Mouse (Mus musculus) G1E (cell line): Measurements from ENCODE around the gene Il24. TPM values are rescaled to one million over a fixed set of nuclear protein-coding genes. Genes with fewer than 3 reads are reported as not detected.

Experiments used
- ATAC-seq: 2 replicates; pipeline ENCODE4 v1.8.0; 2016; ENCODE audit warnings: mild to moderate bottlenecking; ENCODE audit not compliant: insufficient number of reproducible peaks, poor library complexity, low FRiP score, severe bottlenecking; ENCODE audit errors: extremely low read depth
- DNase-seq: peaks from one replicate; pipeline ENCODE4 v3.0.0; 2012; ENCODE audit warnings: low spot score
- H3K27me3 ChIP-seq: 2 replicates; pipeline ENCODE4 v1.6.1; 2012; ENCODE audit warnings: mild to moderate bottlenecking, low read length, inconsistent platforms; ENCODE audit not compliant: insufficient read depth
- H3K36me3 ChIP-seq: replicated peaks from 2 replicates; pipeline ENCODE3; 2012; ENCODE audit warnings: mild to moderate bottlenecking, inconsistent platforms
- H3K4me1 ChIP-seq: 2 replicates; pipeline ENCODE4 v1.6.1; 2012; ENCODE audit warnings: low read depth, low read length, inconsistent platforms, mixed read lengths; ENCODE audit not compliant: insufficient read depth
- H3K4me3 ChIP-seq: 2 replicates; pipeline ENCODE4 v1.5.1; 2012; ENCODE audit warnings: low read depth, mild to moderate bottlenecking, inconsistent platforms, low read length, moderate library complexity, mixed read lengths
- H3K9me3 ChIP-seq: replicated peaks from 2 replicates; pipeline ENCODE4 v1.6.1; 2012; ENCODE audit warnings: inconsistent platforms
- CTCF ChIP-seq: IDR thresholded peaks from 2 replicates; pipeline ENCODE4 v1.5.1; 2012; ENCODE audit warnings: low read depth, low read length, inconsistent platforms, mixed read lengths
- GATA1 ChIP-seq: IDR thresholded peaks from 2 replicates; pipeline ENCODE4 v1.6.1; 2012; ENCODE audit warnings: borderline replicate concordance, low read length, inconsistent platforms, mixed read lengths
- GATA2 ChIP-seq: IDR thresholded peaks from 2 replicates; pipeline ENCODE4 v1.6.1; 2012; ENCODE audit warnings: low read depth, low read length, inconsistent platforms, borderline replicate concordance
- POLR2AphosphoS5 ChIP-seq: IDR thresholded peaks from 2 replicates; pipeline ENCODE4 v1.6.1; 2012; ENCODE audit warnings: low read depth, low read length, inconsistent platforms; ENCODE audit not compliant: insufficient replicate concordance
- TAL1 ChIP-seq: conservative IDR thresholded peaks from 2 replicates; pipeline ENCODE4 v1.6.1; 2012; ENCODE audit warnings: low read depth, low read length, inconsistent platforms, mixed read lengths
- polyA plus RNA-seq: library from polyadenylated mRNA; stranded (reverse); fragments of >175 nt; gene quantifications from 2 replicates; pipeline ENCODE4 v1.2.3, GENCODE M21; 2012
- total RNA-seq, 2 experiments: library from RNA; stranded (forward) in 1 of 2; stranded (reverse) in 1 of 2; fragments of 200-1000 nt in 1 of 2; fragments of >200 nt in 1 of 2; fragmentation: Nextera tagmentation in 1 of 2; gene quantifications; 2 replicates each; pipeline ENCODE4 v1.2.3; 2014 to 2017

The Il24 gene
- total and polyA plus RNA-seq, 3 experiments, result not detected

- Histone ChIP-seq H3K9me3 (no peaks in the 10 kb centered on the region), H3K36me3 (no peaks in the 10 kb centered on the region), H3K4me1 (no peaks in the 10 kb centered on the region), H3K4me3 (no peak overlapping the region), H3K27me3 (peaks cover 11% of the 10 kb centered on the region; the same call in 1 of the 2 replicates)
- TF ChIP-seq CTCF (no peak), POLR2AphosphoS5 (no peak), GATA2 (no peak), TAL1 (no peak), GATA1 (no peak)
- no peak for ATAC-seq
- DNase-seq, result no peak
Observed at GRCm38 (mm10) chr1:130894468-130894867, 7.2 kb upstream of the Il24 start.

GRCm38 (mm10) chr1:130893329-130894040, 6.2 kb upstream of the Il24 start:
- Histone ChIP-seq H3K36me3 (no peaks in the 10 kb centered on the region), H3K4me3 (no peak overlapping the region), H3K9me3 (no peaks in the 10 kb centered on the region), H3K4me1 (no peaks in the 10 kb centered on the region), H3K27me3 (peaks cover 14% of the 10 kb centered on the region; the same call in 1 of the 2 replicates)
- TF ChIP-seq POLR2AphosphoS5 (no peak), GATA2 (no peak), GATA1 (no peak), CTCF (no peak), TAL1 (no peak)
- DNase-seq, result no peak
- ATAC-seq, result no peak

GRCm38 (mm10) chr1:130892446-130892845, 5.2 kb upstream of the Il24 start:
- no peaks in the 10 kb centered on the region for H3K36me3 ChIP-seq
- peaks cover 12% of the 10 kb centered on the region; the same call in 1 of the 2 replicates for H3K27me3 ChIP-seq
- no peak overlapping the region for H3K4me3 ChIP-seq
- DNase-seq, result no peak
- no peaks in the 10 kb centered on the region for H3K4me1 ChIP-seq
- no peak for TF ChIP-seq CTCF
- no peak for TF ChIP-seq GATA2
- TF ChIP-seq POLR2AphosphoS5, result no peak
- no peak for TF ChIP-seq GATA1
- no peak for TF ChIP-seq TAL1
- H3K9me3 ChIP-seq, result no peaks in the 10 kb centered on the region
- ATAC-seq, result no peak

- TF ChIP-seq POLR2AphosphoS5 (no peak), CTCF (no peak), GATA2 (no peak), TAL1 (no peak), GATA1 (no peak)
- ATAC-seq, result no peak
Observed at GRCm38 (mm10) chr1:130883146-130883545, 4.1 kb downstream of the Il24 start.

GRCm38 (mm10) chr1:130879927-130880326, 7.3 kb downstream of the Il24 start:
- no peaks in the 10 kb centered on the region for H3K36me3 ChIP-seq
- no peaks in the 10 kb centered on the region for H3K9me3 ChIP-seq
- no peak for DNase-seq
- TF ChIP-seq GATA2, result no peak
- no peak for TF ChIP-seq POLR2AphosphoS5
- no peak for TF ChIP-seq CTCF
- TF ChIP-seq TAL1, result no peak
- TF ChIP-seq GATA1, result no peak
- no peak overlapping the region for H3K4me3 ChIP-seq
- H3K27me3 ChIP-seq, result peaks cover 12% of the 10 kb centered on the region
- H3K4me1 ChIP-seq, result no peaks in the 10 kb centered on the region
- ATAC-seq, result no peak

More at GRCm38 (mm10) chr1:130883146-130883545, 4.1 kb downstream of the Il24 start:
- Histone ChIP-seq H3K4me3 (no peak overlapping the region), H3K9me3 (no peaks in the 10 kb centered on the region), H3K27me3 (peaks cover 15% of the 10 kb centered on the region), H3K4me1 (no peaks in the 10 kb centered on the region), H3K36me3 (no peaks in the 10 kb centered on the region)
- DNase-seq, result no peak

- Histone ChIP-seq H3K36me3 (no peaks in the 10 kb centered on the region), H3K4me1 (no peaks in the 10 kb centered on the region), H3K4me3 (no peak overlapping the region), H3K27me3 (peaks cover 17% of the 10 kb centered on the region), H3K9me3 (no peaks in the 10 kb centered on the region)
- TF ChIP-seq TAL1, result no peak
- no peak for TF ChIP-seq POLR2AphosphoS5
- no peak for TF ChIP-seq GATA1
- no peak for TF ChIP-seq GATA2
- TF ChIP-seq CTCF, result no peak
- DNase-seq (no peak), ATAC-seq (no peak)
Observed at GRCm38 (mm10) chr1:130877889-130878614, 9.2 kb downstream of the Il24 start.
